Mouse (Mus musculus): Measurements from ENCODE around the gene Timm8a2.

- TF ChIP-seq CTCF (IDR thresholded peaks at IDR 0.05; ENCODE audit: low read depth), result no peak
- no peak for TF ChIP-seq EP300 (IDR thresholded peaks at IDR 0.05; ENCODE audit: low read depth)
Observed at GRCm38 (mm10) chr14:122020567-122020966, 13.9 kb upstream of the Timm8a2 start.

All from liver, embryonic 14.5 days (tissue).